Mouse (Mus musculus) forebrain, embryonic 14.5 days (tissue): ENCODE data around the gene Tmem260. TPM values are rescaled to one million over a fixed set of nuclear protein-coding genes. Genes with fewer than 3 reads are reported as not detected.

ENCODE experiments used
- ATAC-seq: fragments of 200-750 bp; cut with Nextera tagmentation; 2 replicates; pipeline ENCODE4 v1.8.0; 2017; ENCODE audit warnings: mild to moderate bottlenecking, moderate library complexity
- DNase-seq: peaks from one replicate; pipeline ENCODE4 v3.0.0-alpha.2; 2015; ENCODE audit warnings: low spot score
- H3K27ac ChIP-seq: fragments of 300-500 bp; sonication (generic); 2 replicates; pipeline ENCODE4 v1.5.1; 2014; ENCODE audit warnings: low read depth, mild to moderate bottlenecking, control low read depth, low read length, moderate library complexity
- H3K27me3 ChIP-seq: fragments of 300-500 bp; sonication (generic); replicated peaks from 2 replicates; pipeline ENCODE4 v1.6.1; 2014; ENCODE audit warnings: low read length, control low read depth, mixed read lengths; ENCODE audit not compliant: control insufficient read depth, insufficient read depth
- H3K36me3 ChIP-seq: fragments of 300-500 bp; sonication (generic); 2 replicates; pipeline ENCODE4 v1.6.1; 2014; ENCODE audit warnings: low read length, control low read depth; ENCODE audit not compliant: control insufficient read depth, insufficient read depth
- H3K4me1 ChIP-seq: fragments of 300-500 bp; sonication (generic); 2 replicates; pipeline ENCODE4 v1.6.1; 2014; ENCODE audit warnings: antibody characterized with exemption, low read length, control low read depth; ENCODE audit not compliant: control insufficient read depth, insufficient read depth
- H3K4me2 ChIP-seq: fragments of 300-500 bp; sonication (generic); 2 replicates; pipeline ENCODE4 v1.6.1; 2014; ENCODE audit warnings: mild to moderate bottlenecking, control low read depth, low read length
- H3K4me3 ChIP-seq: fragments of 300-500 bp; sonication (generic); 2 replicates; pipeline ENCODE4 v1.5.1; 2014; ENCODE audit warnings: low read depth, low read length, control low read depth
- H3K9ac ChIP-seq: fragments of 300-500 bp; sonication (generic); 2 replicates; pipeline ENCODE4 v1.6.1; 2014; ENCODE audit warnings: mild to moderate bottlenecking, low read length, control low read depth, moderate library complexity
- H3K9me3 ChIP-seq: fragments of 300-500 bp; sonication (generic); replicated peaks from 2 replicates; pipeline ENCODE4 v1.6.1; 2016; ENCODE audit warnings: low read length, control low read depth, mixed read lengths; ENCODE audit not compliant: control insufficient read depth
- WGBS: fragments of 180-500 bp; shearing (Covaris S2); extraction: QIAGEN DNeasy Blood & Tissue Kit; methylation state at CpG from one replicate; pipeline ENCODE4 v1.1.7; 2014; 5-methylcytosine and 5-hydroxymethylcytosine counted together
- polyA plus RNA-seq: library from polyadenylated mRNA; unstranded; fragments of >200 nt; fragmentation: Nextera tagmentation; extraction: Ambion mirVana; gene quantifications from 2 replicates; pipeline ENCODE4 v1.2.1, GENCODE M21; 2014

The Tmem260 gene
- polyA plus RNA-seq, 1 experiment from 2014 or later: 14.2 TPM

GRCm38 (mm10) chr14:48553216-48553615 lies 107.3 kb downstream of the Tmem260 start:
- WGBS: 77% methylated on average over 4 of the region's 4 CpGs
- no peaks in the 10 kb centered on the region; the same call in 1 of the 2 replicates for H3K4me1 ChIP-seq
- H3K9ac ChIP-seq: no peak overlapping the region
- no peak for ATAC-seq
- no peak overlapping the region for H3K4me3 ChIP-seq
- H3K4me2 ChIP-seq: no peak overlapping the region
- DNase-seq: no peak
- no peaks in the 10 kb centered on the region for H3K9me3 ChIP-seq
- no peaks in the 10 kb centered on the region for H3K36me3 ChIP-seq
- H3K27ac ChIP-seq: no peak overlapping the region
- no peaks in the 10 kb centered on the region for H3K27me3 ChIP-seq

GRCm38 (mm10) chr14:48553754-48554153 lies 107.8 kb downstream of the Tmem260 start:
- ATAC-seq (no peak), DNase-seq (no peak)
- WGBS: 91% methylated on average over 9 of the region's 9 CpGs
- Histone ChIP-seq H3K27ac (no peak overlapping the region), H3K4me3 (no peak overlapping the region), H3K27me3 (no peaks in the 10 kb centered on the region), H3K4me2 (no peak overlapping the region), H3K4me1 (no peaks in the 10 kb centered on the region; the same call in 1 of the 2 replicates), H3K36me3 (no peaks in the 10 kb centered on the region), H3K9me3 (no peaks in the 10 kb centered on the region), H3K9ac (no peak overlapping the region)

DNA sequence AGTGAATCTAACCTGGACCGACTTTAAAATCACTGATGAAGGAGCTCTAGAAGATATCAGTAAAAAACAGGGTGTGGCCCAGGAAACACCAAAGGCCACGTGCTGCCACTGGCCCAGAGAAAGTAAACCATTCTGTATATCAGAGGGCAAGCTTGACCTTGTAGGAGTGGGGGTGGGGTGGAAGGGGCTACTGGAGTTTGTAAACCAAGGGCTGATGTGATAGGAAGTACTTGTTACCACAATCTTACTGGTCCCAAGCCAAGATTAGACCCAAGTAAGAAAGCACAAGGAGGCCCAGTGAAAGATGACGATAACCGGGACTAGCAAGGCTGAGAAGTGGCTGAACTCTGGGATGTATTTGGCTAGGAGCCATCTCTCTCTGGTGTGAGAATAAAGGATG lies 113.1 kb downstream of the Tmem260 start:
- H3K4me2 ChIP-seq: no peak overlapping the region
- H3K9ac ChIP-seq: no peak overlapping the region
- H3K4me1 ChIP-seq: no peaks in the 10 kb centered on the region
- WGBS: 83% methylated on average over 4 of the region's 4 CpGs
- no peaks in the 10 kb centered on the region for H3K27me3 ChIP-seq
- no peak overlapping the region for H3K27ac ChIP-seq
- no peaks in the 10 kb centered on the region for H3K36me3 ChIP-seq
- DNase-seq (no peak), ATAC-seq (no peak)
- H3K4me3 ChIP-seq: no peak overlapping the region
- H3K9me3 ChIP-seq: no peaks in the 10 kb centered on the region

- Histone ChIP-seq H3K9ac (no peak overlapping the region), H3K4me1 (no peaks in the 10 kb centered on the region), H3K4me3 (no peak overlapping the region), H3K36me3 (no peaks in the 10 kb centered on the region), H3K27me3 (no peaks in the 10 kb centered on the region), H3K9me3 (no peaks in the 10 kb centered on the region), H3K4me2 (no peak overlapping the region), H3K27ac (no peak overlapping the region)
- ATAC-seq: no peak
- DNase-seq: no peak
- 81% methylated on average over 7 of the region's 7 CpGs for WGBS
Measured at GRCm38 (mm10) chr14:48559736-48560135, 113.8 kb downstream of the Tmem260 start.

- no peaks in the 10 kb centered on the region for H3K4me1 ChIP-seq
- ATAC-seq: no peak
- H3K27me3 ChIP-seq: no peaks in the 10 kb centered on the region
- H3K9me3 ChIP-seq: no peaks in the 10 kb centered on the region
- H3K36me3 ChIP-seq: no peaks in the 10 kb centered on the region
- 77% methylated on average over 7 of the region's 7 CpGs for WGBS
- no peak overlapping the region for H3K9ac ChIP-seq
- no peak for DNase-seq
- no peak overlapping the region for H3K27ac ChIP-seq
- no peak overlapping the region for H3K4me2 ChIP-seq
- no peak overlapping the region for H3K4me3 ChIP-seq
Measured at GRCm38 (mm10) chr14:48566596-48566995, 120.7 kb downstream of the Tmem260 start.

Other genes with a start within 250 kb of the Tmem260 start
- gene Otx2, start 227.7 kb downstream of the Tmem260 start, polyA plus RNA-seq: 18.1 and 19.0 TPM in 2 replicates